Comparison of ENCODE assay signal across 14 mouse cellular contexts in genomic region chr17:46513329-46513728, GRCm38 (mm10). TPM values are rescaled to one million over a fixed set of nuclear protein-coding genes. Genes with fewer than 3 reads are reported as not detected.
DNase-seq lines count a peak whose midpoint lies in the region; ATAC-seq and TF ChIP-seq lines count a peak whose summit lies in the region.
"Had no signal": no experiment of that assay in that cellular context is flagged by ENCODE, and none has a peak within 500 bp of the region (broad histone marks: within the 10 kb centered on the region; RNA-seq: fewer than 3 reads in every experiment).

No protein-coding gene starts in this region.

- H3K4me1 ChIP-seq in heart, postnatal 0 days (ENCODE audit: control insufficient read depth, insufficient read depth), result no peaks in the 10 kb centered on the region
- no peaks in the 10 kb centered on the region for H3K4me1 ChIP-seq in lung, postnatal 0 days (ENCODE audit: insufficient read depth, low read depth, low read length)
- H3K4me1 ChIP-seq: heart, embryonic 10.5 days; limb, embryonic 15.5 days had no signal

- no peak overlapping the region for H3K4me2 ChIP-seq in heart, postnatal 0 days (ENCODE audit: low read depth, low read length)
- H3K4me2 ChIP-seq in lung, postnatal 0 days (replicated peaks; ENCODE audit: low read depth, low read length), result no peak overlapping the region
- H3K4me2 ChIP-seq: limb, embryonic 15.5 days had no signal

- H3K27ac ChIP-seq in heart, postnatal 0 days (ENCODE audit: low read depth), result no peak overlapping the region
- H3K27ac ChIP-seq in lung, postnatal 0 days (ENCODE audit: low read length), result no peak overlapping the region
- H3K27ac ChIP-seq: heart, embryonic 10.5 days; limb, embryonic 15.5 days had no signal

- no peak overlapping the region for H3K9ac ChIP-seq in heart, postnatal 0 days (replicated peaks; ENCODE audit: low read depth, low read length)
- no peak overlapping the region for H3K9ac ChIP-seq in lung, postnatal 0 days (replicated peaks; ENCODE audit: low read depth)
- H3K9ac ChIP-seq: limb, embryonic 15.5 days had no signal

- TF ChIP-seq EP300 in heart, postnatal 0 days (IDR thresholded peaks at IDR 0.05; ENCODE audit: low read depth), result no peak
- no peak for TF ChIP-seq EP300 in lung, postnatal 0 days (IDR thresholded peaks at IDR 0.05)

- no peaks in the 10 kb centered on the region for H3K27me3 ChIP-seq in heart, postnatal 0 days (ENCODE audit: control insufficient read depth, insufficient read depth, low read length)
- H3K27me3 ChIP-seq in lung, postnatal 0 days (replicated peaks; ENCODE audit: insufficient read depth, low read length), result no peaks in the 10 kb centered on the region
- H3K27me3 ChIP-seq: limb, embryonic 15.5 days had no signal

- 67% methylated on average over 2 of the region's 2 CpGs for WGBS in heart, postnatal 0 days
- 46% methylated on average over 2 of the region's 2 CpGs for WGBS in lung, postnatal 0 days

- no peak for TF ChIP-seq CTCF in heart, postnatal 0 days (IDR thresholded peaks at IDR 0.05; ENCODE audit: low read depth)
- no peak for TF ChIP-seq CTCF in lung, postnatal 0 days (IDR thresholded peaks at IDR 0.05)
- TF ChIP-seq CTCF in brain, embryonic 14.5 days (IDR thresholded peaks at IDR 0.05; ENCODE audit: borderline replicate concordance, extremely low read depth, insufficient read depth, insufficient read length), result no peak

- TF ChIP-seq POLR2A in brain, embryonic 14.5 days (IDR thresholded peaks at IDR 0.05; ENCODE audit: borderline replicate concordance, extremely low read depth, insufficient read depth, insufficient read length, poor library complexity, severe bottlenecking), result no peak

- no peaks in the 10 kb centered on the region for H3K9me3 ChIP-seq in heart, postnatal 0 days (replicated peaks; ENCODE audit: control insufficient read depth, low read length)
- no peaks in the 10 kb centered on the region for H3K9me3 ChIP-seq in lung, postnatal 0 days (ENCODE audit: low read length)
- H3K9me3 ChIP-seq: G1E; heart, embryonic 10.5 days; limb, embryonic 15.5 days had no signal

- peak; percentile 47; the same call in 1 of the 2 replicates for ATAC-seq in heart, postnatal 0 days (ENCODE audit: insufficient read depth, low read depth)
- ATAC-seq in lung, postnatal 0 days, result peak; percentile 67

- H3K36me3 ChIP-seq in heart, postnatal 0 days (replicated peaks; ENCODE audit: control insufficient read depth, insufficient read depth, low read length), result no peaks in the 10 kb centered on the region
- H3K36me3 ChIP-seq in lung, postnatal 0 days (ENCODE audit: insufficient read depth, low read length), result no peaks in the 10 kb centered on the region
- H3K36me3 ChIP-seq: G1E had no signal

- no peak overlapping the region for H3K4me3 ChIP-seq in heart, postnatal 0 days (ENCODE audit: low read depth, low read length)
- no peak overlapping the region for H3K4me3 ChIP-seq in lung, postnatal 0 days (ENCODE audit: low read depth, low read length)
- H3K4me3 ChIP-seq: heart, embryonic 10.5 days; limb, embryonic 15.5 days had no signal

- DNase-seq in heart, postnatal 0 days (ENCODE audit: low spot score), result no peak
- DNase-seq in heart, adult 11 months, result no peak
- peak; percentile 19 for DNase-seq in lung, postnatal 0 days (ENCODE audit: low spot score)
- DNase-seq in lung, adult 18-20 months, result no peak
- peak; percentile 19 for DNase-seq in A20 (ENCODE audit: low read depth, low spot score)
- DNase-seq in brain, embryonic 14.5 days (ENCODE audit: low read depth), result peak; percentile 33
- DNase-seq in embryo, embryonic 10.5 days (ENCODE audit: low spot score), result no peak
- DNase-seq: adrenal gland, adult 8-10 months; cerebellum, adult 11 months; cerebellum, postnatal 14 days; gastrocnemius, postnatal 25 days had no signal

RNA-seq across cellular contexts. Expression of gene Dnph1, which starts 16.8 kb away (rescaled TPM):
- total RNA-seq in heart, postnatal 0 days (2014; rRNA removed; ENCODE audit: low replicate concordance), result 7.0 and 16.0 TPM in 2 replicates
- polyA plus RNA-seq in heart, postnatal 0 days (2015; fragmentation: Nextera tagmentation; extraction: Ambion mirVana), result 9.1 and 10.0 TPM in 2 replicates
- 2.8 and 4.2 TPM in 2 replicates for polyA plus RNA-seq in lung, postnatal 0 days (2015; fragmentation: Nextera tagmentation; extraction: Ambion mirVana)
- 17.6 and 25.7 TPM in 2 replicates for polyA plus RNA-seq in brain, embryonic 14.5 days (2012; rRNA removed)

RNA-seq across cellular contexts. Expression of gene Ttbk1, which starts 25.9 kb away (rescaled TPM):
- total RNA-seq in heart, postnatal 0 days (2014; rRNA removed; ENCODE audit: low replicate concordance), result 0.31 and 0.80 TPM in 2 replicates
- polyA plus RNA-seq in heart, postnatal 0 days (2015; fragmentation: Nextera tagmentation; extraction: Ambion mirVana), result 0.04 TPM in 2 replicates
- polyA plus RNA-seq in lung, postnatal 0 days (2015; fragmentation: Nextera tagmentation; extraction: Ambion mirVana), result 0.04 TPM in 1 of 2 replicates, not detected in the other
- 22.1 and 35.4 TPM in 2 replicates for polyA plus RNA-seq in brain, embryonic 14.5 days (2012; rRNA removed)

RNA-seq across cellular contexts. Expression of gene Cul9, which starts 32.9 kb away (rescaled TPM):
- 12.7 and 20.3 TPM in 2 replicates for total RNA-seq in heart, postnatal 0 days (2014; rRNA removed; ENCODE audit: low replicate concordance)
- polyA plus RNA-seq in heart, postnatal 0 days (2015; fragmentation: Nextera tagmentation; extraction: Ambion mirVana), result 4.9 and 6.1 TPM in 2 replicates
- 3.5 and 3.8 TPM in 2 replicates for polyA plus RNA-seq in lung, postnatal 0 days (2015; fragmentation: Nextera tagmentation; extraction: Ambion mirVana)
- polyA plus RNA-seq in brain, embryonic 14.5 days (2012; rRNA removed), result 37.5 and 50.4 TPM in 2 replicates

RNA-seq across cellular contexts. Expression of gene Srf, which starts 42.6 kb away (rescaled TPM):
- 192 and 271 TPM in 2 replicates for total RNA-seq in heart, postnatal 0 days (2014; rRNA removed; ENCODE audit: low replicate concordance)
- polyA plus RNA-seq in heart, postnatal 0 days (2015; fragmentation: Nextera tagmentation; extraction: Ambion mirVana), result 6.4 and 8.8 TPM in 2 replicates
- 5.1 and 5.6 TPM in 2 replicates for polyA plus RNA-seq in lung, postnatal 0 days (2015; fragmentation: Nextera tagmentation; extraction: Ambion mirVana)
- polyA plus RNA-seq in brain, embryonic 14.5 days (2012; rRNA removed), result 83.2 and 87.6 TPM in 2 replicates

Comparison
In these comparisons a context has a peak if more than half of its experiments do, and no peak if none do; other contexts are left out.
1. DNase-seq: peak in lung, postnatal 0 days (single experiment), A20 (single experiment) and brain, embryonic 14.5 days (single experiment); none in heart, postnatal 0 days (single experiment), heart, adult 11 months (single experiment), lung, adult 18-20 months (0 of 2) and embryo, embryonic 10.5 days (single experiment).
2. RNA of gene Ttbk1, which starts 25.9 kb away (polyA plus RNA-seq): 22.1 to 35.4 TPM in brain, embryonic 14.5 days; 0.04 TPM in heart, postnatal 0 days and 0.04 TPM in lung, postnatal 0 days; every median in the first group is over 10 times any median in the second.